Mouse (Mus musculus) left cerebral cortex, postnatal 14 days (tissue): ENCODE data around the gene Wfdc6b. TPM values are rescaled to one million over a fixed set of nuclear protein-coding genes. Genes with fewer than 3 reads are reported as not detected.

Experiments
- DNase-seq, 2 experiments: peaks; one replicate each; pipeline ENCODE4 v3.0.0; 2021 to 2022; ENCODE audit warnings: low spot score in 2 of 2, mixed read lengths in 1 of 2
- intact Hi-C: fragments of 180-260 bp; cut with DNase I; formaldehyde crosslinking; loops from one replicate; pipeline ENCODE4 v1.15.1; 2025
- total RNA-seq, 2 experiments: library from RNA; stranded (reverse); gene quantifications; 2 replicates each; pipeline ENCODE4 v1.2.3; 2021

The Wfdc6b gene
- total RNA-seq, 2 experiments from 2014 or later = not detected

GRCm38 (mm10) chr2:164656483-164656882 is 43.2 kb downstream of the Wfdc6b start, which contains the start of gene Wfdc9:
Gene Wfdc9, minus strand, starts transcription at chr2:164656583.
- DNase-seq = no peak
- intact Hi-C loops = no loop called here

- intact Hi-C loops = no loop called here
- DNase-seq = no peak
Observed at GRCm38 (mm10) chr2:164664851-164665250, 51.5 kb downstream of the Wfdc6b start.

Other genes starting within 250 kb of the Wfdc6b start
- gene Slpi, start 224.4 kb upstream of the Wfdc6b start, total RNA-seq = not detected
- gene Rbpjl, start 210.4 kb upstream of the Wfdc6b start, total RNA-seq = under 1 TPM; 0.32 to 0.42 TPM
- gene Matn4, start 208.4 kb upstream of the Wfdc6b start, total RNA-seq = 10 to 100 TPM; 13.4 to 15.0 TPM
- 10 to 100 TPM; 60.0 to 79.0 TPM for gene Sdc4, start 169.6 kb upstream of the Wfdc6b start, total RNA-seq
- 10 to 100 TPM; 38.0 to 44.4 TPM for gene Sys1, start 156.6 kb upstream of the Wfdc6b start, total RNA-seq
- 10 to 100 TPM in 1 of 2 experiments, 1 to 10 TPM in 1; 1.9 to 12.2 TPM for gene Gm20458, start 152.6 kb upstream of the Wfdc6b start, total RNA-seq
- not detected for gene Trp53tg5, start 139.8 kb upstream of the Wfdc6b start, total RNA-seq
- gene Dbndd2, start 127.4 kb upstream of the Wfdc6b start, total RNA-seq = 100 to 1,000 TPM; 112 to 116 TPM
- 100 to 1,000 TPM; 115 to 122 TPM for gene Pigt, start 116.0 kb upstream of the Wfdc6b start, total RNA-seq
- 1 to 10 TPM; 1.0 to 1.6 TPM for gene Wfdc2, start 51.1 kb upstream of the Wfdc6b start, total RNA-seq
- not detected for gene Spint3, start 40.1 kb upstream of the Wfdc6b start, total RNA-seq
- under 1 TPM; 0.72 to 0.92 TPM for gene Wfdc6a, start 28.1 kb upstream of the Wfdc6b start, total RNA-seq
- not detected for gene Eppin, start 19.9 kb upstream of the Wfdc6b start, total RNA-seq
- gene Wfdc8, start 104 bp downstream of the Wfdc6b start, total RNA-seq = not detected
- not detected for gene Wfdc16, start 25.3 kb downstream of the Wfdc6b start, total RNA-seq
- not detected for gene Wfdc10, start 42.5 kb downstream of the Wfdc6b start, total RNA-seq
- not detected for gene Wfdc9, start 43.1 kb downstream of the Wfdc6b start, total RNA-seq
- gene Wfdc11, start 60.6 kb downstream of the Wfdc6b start, total RNA-seq = not detected
- gene Wfdc13, start 71.6 kb downstream of the Wfdc6b start, total RNA-seq = not detected
- not detected for gene Spint4, start 85.0 kb downstream of the Wfdc6b start, total RNA-seq
- gene Spint5, start 101.8 kb downstream of the Wfdc6b start, total RNA-seq = not detected
- gene Wfdc3, start 132.4 kb downstream of the Wfdc6b start, total RNA-seq = 1 to 10 TPM in 1 of 2 experiments, under 1 TPM in 1; 0.92 to 1.1 TPM
- 10 to 100 TPM; 32.8 to 35.6 TPM for gene Dnttip1, start 132.5 kb downstream of the Wfdc6b start, total RNA-seq
- gene Ube2c, start 156.4 kb downstream of the Wfdc6b start, total RNA-seq = 1 to 10 TPM; 2.0 to 3.0 TPM
- 1 to 10 TPM in 1 of 2 experiments, not detected in 1; 1.1 TPM for gene Tnnc2, start 166.4 kb downstream of the Wfdc6b start, total RNA-seq
- gene Snx21, start 172.3 kb downstream of the Wfdc6b start, total RNA-seq = 10 to 100 TPM; 46.0 to 46.8 TPM
- gene Acot8, start 191.4 kb downstream of the Wfdc6b start, total RNA-seq = 10 to 100 TPM; 25.8 to 27.7 TPM
- gene Zswim3, start 191.6 kb downstream of the Wfdc6b start, total RNA-seq = 1 to 10 TPM; 7.7 to 8.3 TPM
- gene Zswim1, start 209.2 kb downstream of the Wfdc6b start, total RNA-seq = 10 to 100 TPM; 21.4 to 22.0 TPM
- gene Spata25, start 215.0 kb downstream of the Wfdc6b start, total RNA-seq = not detected
- gene Ctsa, start 219.4 kb downstream of the Wfdc6b start, total RNA-seq = 10 to 100 TPM; 88.4 to 91.6 TPM
- gene Neurl2, start 219.9 kb downstream of the Wfdc6b start, total RNA-seq = 1 to 10 TPM; 3.6 to 4.5 TPM
- 10 to 100 TPM; 86.5 to 92.3 TPM for gene Pltp, start 244.2 kb downstream of the Wfdc6b start, total RNA-seq